Mouse (Mus musculus) myocyte (in vitro differentiated cells): ENCODE results near the gene Fgf13. TPM values are rescaled to one million over a fixed set of nuclear protein-coding genes. Genes with fewer than 3 reads are reported as not detected.

Source experiments
- H3K27me3 ChIP-seq: one replicate; pipeline ENCODE4 v1.6.1; 2011; ENCODE audit not compliant: control insufficient read depth, insufficient read depth, insufficient read length
- H3K36me3 ChIP-seq: one replicate; pipeline ENCODE4 v1.6.1; 2011; ENCODE audit not compliant: control insufficient read depth, insufficient read depth
- H3K4me2 ChIP-seq: one replicate; pipeline ENCODE4 v1.6.1; 2011; ENCODE audit warnings: low read depth, control low read depth
- H3K4me3 ChIP-seq: one replicate; pipeline ENCODE4 v1.5.1; 2011; ENCODE audit warnings: mild to moderate bottlenecking, control low read depth, moderate library complexity
- H3K79me2 ChIP-seq: one replicate; pipeline ENCODE4 v1.6.1; 2011; ENCODE audit not compliant: control insufficient read depth, insufficient read depth
- H3ac ChIP-seq: one replicate; pipeline ENCODE4 v1.6.1; 2011; ENCODE audit not compliant: control insufficient read depth, insufficient read length
- CEBPB ChIP-seq: IDR thresholded peaks from 2 replicates; pipeline ENCODE4 v1.6.1; 2011; ENCODE audit warnings: mild to moderate bottlenecking, moderate library complexity; ENCODE audit not compliant: poor library complexity, insufficient read depth, severe bottlenecking
- E2F4 ChIP-seq: IDR thresholded peaks from one replicate; pipeline ENCODE4 v1.6.1; 2011; ENCODE audit warnings: mild to moderate bottlenecking, control low read depth, moderate library complexity; ENCODE audit not compliant: insufficient read depth
- MAX ChIP-seq: IDR thresholded peaks from one replicate; pipeline ENCODE4 v1.6.1; 2011; ENCODE audit warnings: low read depth, mild to moderate bottlenecking, control low read depth
- MYOG ChIP-seq, 3 experiments: IDR thresholded peaks; one replicate each; pipeline ENCODE4 v1.6.1; 2011; ENCODE audit warnings: control low read depth in 2 of 3, low read depth in 2 of 3, mild to moderate bottlenecking in 2 of 3; ENCODE audit not compliant: insufficient read length in 2 of 3, control insufficient read depth in 1 of 3, insufficient read depth in 1 of 3
- POLR2A ChIP-seq: IDR thresholded peaks from one replicate; pipeline ENCODE4 v1.6.1; 2011; ENCODE audit warnings: low read depth, mild to moderate bottlenecking, control low read depth, moderate library complexity; ENCODE audit not compliant: insufficient read length
- POLR2AphosphoS2 ChIP-seq: IDR thresholded peaks from one replicate; pipeline ENCODE4 v1.6.1; 2011; ENCODE audit warnings: low read depth, control low read depth; ENCODE audit not compliant: insufficient read length
- REST ChIP-seq: IDR thresholded peaks from one replicate; pipeline ENCODE4 v1.6.1; 2011; ENCODE audit warnings: mild to moderate bottlenecking, control low read depth, moderate library complexity; ENCODE audit not compliant: insufficient read depth, insufficient read length
- SRF ChIP-seq: IDR thresholded peaks from one replicate; pipeline ENCODE4 v1.6.1; 2011; ENCODE audit warnings: low read depth; ENCODE audit not compliant: control insufficient read depth, insufficient read length
- TCF12 ChIP-seq: IDR thresholded peaks from one replicate; pipeline ENCODE4 v1.6.1; 2011; ENCODE audit warnings: mild to moderate bottlenecking, control low read depth; ENCODE audit not compliant: poor library complexity, insufficient read depth, severe bottlenecking
- TCF3 ChIP-seq: IDR thresholded peaks from one replicate; pipeline ENCODE4 v1.6.1; 2011; ENCODE audit warnings: low read depth, control low read depth; ENCODE audit not compliant: insufficient read length
- USF1 ChIP-seq: IDR thresholded peaks from one replicate; pipeline ENCODE4 v1.6.1; 2011; ENCODE audit warnings: low read depth, mild to moderate bottlenecking, control low read depth, moderate library complexity
- polyA plus RNA-seq: library from polyadenylated mRNA; unstranded; fragments of >200 nt; fragmentation: generic; extraction: Trizol; gene quantifications from one replicate; pipeline ENCODE4 v1.2.1, GENCODE M21; 2012; ENCODE audit warnings: missing spikeins

Gene Fgf13
- polyA plus RNA-seq, 1 experiment, result 2.0 TPM

DNA sequence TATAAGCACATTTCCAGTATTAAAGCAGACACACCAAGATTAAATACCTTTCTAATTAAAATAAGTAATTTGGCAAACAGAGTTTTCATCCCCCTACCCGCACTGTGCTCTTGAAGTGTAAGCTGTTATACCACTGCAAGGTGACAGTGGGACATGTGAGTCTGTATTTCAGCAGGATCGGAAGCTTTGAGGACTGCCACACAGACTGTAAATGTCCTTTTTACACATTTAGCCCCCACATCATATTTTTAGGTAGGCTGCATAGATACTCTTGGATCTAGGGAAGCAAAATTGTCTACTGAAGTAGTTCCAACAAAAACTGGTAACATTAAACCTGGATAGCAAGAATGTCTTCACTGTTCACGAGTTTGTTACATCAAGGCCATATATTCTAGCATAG is 495.8 kb downstream of the Fgf13 start:
- H3K36me3 ChIP-seq, result no peaks in the 10 kb centered on the region
- H3K27me3 ChIP-seq, result no peaks in the 10 kb centered on the region
- no peak for TF ChIP-seq USF1

DNA sequence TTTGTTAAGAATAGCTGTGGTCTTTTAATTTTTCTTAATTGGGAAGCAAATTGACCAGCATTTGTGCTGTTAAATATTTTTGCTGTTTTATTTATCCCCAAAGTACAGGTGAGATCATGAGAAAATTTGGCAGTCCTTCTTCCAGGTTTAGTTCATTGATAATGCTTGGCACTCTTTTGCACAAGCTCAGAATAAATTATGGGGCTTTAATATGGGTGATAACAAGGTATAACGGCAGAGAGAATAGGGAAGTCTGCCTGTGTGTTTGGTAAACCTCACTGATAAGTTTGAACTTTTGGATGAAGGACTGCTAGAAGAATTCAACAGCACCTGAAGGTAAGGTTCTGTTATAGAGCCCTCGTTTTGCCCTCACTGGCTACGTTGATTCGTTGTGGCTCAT is 504.7 kb downstream of the Fgf13 start:
- no peaks in the 10 kb centered on the region for H3K27me3 ChIP-seq
- TF ChIP-seq SRF (no peak), POLR2AphosphoS2 (no peak), TCF12 (no peak), USF1 (no peak), MYOG (IDR thresholded peaks at IDR 0.05; ENCODE audit: control insufficient read depth in 1 of 3, insufficient read depth in 1 of 3, insufficient read length in 2 of 3, low read depth in 2 of 3) (no peak), CEBPB (no peak), REST (no peak), TCF3 (no peak), E2F4 (no peak), POLR2A (no peak), MAX (no peak)
- no peaks in the 10 kb centered on the region for H3K79me2 ChIP-seq
- no peak overlapping the region for H3K4me3 ChIP-seq
- no peak overlapping the region for H3ac ChIP-seq
- no peak overlapping the region for H3K4me2 ChIP-seq
- H3K36me3 ChIP-seq, result no peaks in the 10 kb centered on the region

More for the DNA sequence above, 495.8 kb downstream of the Fgf13 start:
- Histone ChIP-seq H3K4me2 (no peak overlapping the region), H3K4me3 (no peak overlapping the region), H3ac (no peak overlapping the region), H3K79me2 (no peaks in the 10 kb centered on the region)

GRCm38 (mm10) chrX:59034969-59035368 is 532.9 kb downstream of the Fgf13 start:
- Histone ChIP-seq H3K4me2 (no peak overlapping the region), H3K36me3 (no peaks in the 10 kb centered on the region), H3K79me2 (no peaks in the 10 kb centered on the region), H3K27me3 (no peaks in the 10 kb centered on the region), H3ac (no peak overlapping the region), H3K4me3 (no peak overlapping the region)
- TF ChIP-seq REST (no peak), CEBPB (no peak)
